Mouse (Mus musculus) kidney, adult 2 months (tissue): ENCODE data around the gene Cpt2. TPM values are rescaled to one million over a fixed set of nuclear protein-coding genes. Genes with fewer than 3 reads are reported as not detected.

Source experiments
- DNase-seq: peaks from one replicate; pipeline ENCODE4 v3.0.0; 2021
- H3K27ac ChIP-seq: fragments of 200-500 bp; 2 replicates; pipeline ENCODE4 v1.5.1; 2012; ENCODE audit warnings: low read depth, low read length, control low read depth, inconsistent platforms; ENCODE audit not compliant: insufficient read depth
- H3K27me3 ChIP-seq: fragments of 200-500 bp; replicated peaks from 2 replicates; pipeline ENCODE4 v1.6.1; 2012; ENCODE audit warnings: mild to moderate bottlenecking, moderate library complexity, low read length, inconsistent platforms; ENCODE audit not compliant: control insufficient read depth, insufficient read depth
- H3K36me3 ChIP-seq: fragments of 200-500 bp; 2 replicates; pipeline ENCODE4 v1.6.1; 2012; ENCODE audit warnings: mild to moderate bottlenecking, moderate library complexity, low read length, inconsistent platforms; ENCODE audit not compliant: control insufficient read depth, insufficient read depth
- H3K4me1 ChIP-seq: fragments of 200-500 bp; 2 replicates; pipeline ENCODE4 v1.6.1; 2011; ENCODE audit warnings: low read length; ENCODE audit not compliant: control insufficient read depth, insufficient read depth
- H3K4me3 ChIP-seq: fragments of 200-500 bp; 2 replicates; pipeline ENCODE4 v1.5.1; 2011; ENCODE audit warnings: mild to moderate bottlenecking, low read depth, low read length, control low read depth; ENCODE audit not compliant: insufficient read depth
- CTCF ChIP-seq: fragments of 200-500 bp; conservative IDR thresholded peaks from 2 replicates; pipeline ENCODE4 v1.5.1; 2011; ENCODE audit warnings: low read depth, mild to moderate bottlenecking, control low read depth, low read length, moderate library complexity, mixed read lengths; ENCODE audit not compliant: insufficient read depth, insufficient read length
- POLR2A ChIP-seq: fragments of 200-500 bp; IDR thresholded peaks from one replicate; pipeline ENCODE4 v1.6.1; 2011; ENCODE audit warnings: low read depth, low read length, control low read depth
- WGBS: fragments of 180-500 bp; shearing (Covaris S2); methylation state at CpG from one replicate; pipeline ENCODE4 v1.1.7; 2018; 5-methylcytosine and 5-hydroxymethylcytosine counted together
- polyA plus RNA-seq: library from polyadenylated mRNA; depleted of rRNA; stranded (reverse); fragments of >200 nt; gene quantifications from 2 replicates; pipeline ENCODE4 v1.2.3, GENCODE M21; 2012

The Cpt2 gene
- polyA plus RNA-seq, 1 experiment = 169 TPM

DNA sequence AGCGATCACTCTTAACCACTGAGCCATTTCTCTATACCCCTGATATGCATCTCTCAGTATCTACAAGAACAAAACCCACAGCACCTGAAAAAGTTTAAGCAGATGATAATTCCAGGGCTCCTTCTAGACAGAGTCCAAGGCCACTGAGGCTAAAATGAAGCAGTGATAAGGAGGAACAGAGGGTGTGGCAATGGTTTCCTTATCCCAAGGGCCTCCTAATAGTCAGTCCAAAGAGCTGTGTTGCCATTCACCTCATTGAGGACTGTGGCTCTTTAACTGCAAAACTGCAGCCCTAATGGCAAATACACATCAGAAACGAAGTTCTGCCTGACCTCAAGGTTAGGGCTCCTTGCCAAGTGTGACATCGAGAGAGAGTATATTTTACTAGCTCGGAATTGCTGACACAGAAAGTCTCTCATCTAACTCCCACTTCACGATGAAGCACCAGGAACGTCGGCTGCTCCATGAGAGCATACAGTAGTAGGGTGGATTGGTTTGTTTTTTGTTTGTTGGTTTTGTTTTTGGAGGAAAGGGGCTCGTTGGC lies 2.2 kb downstream of the Cpt2 start:
- H3K27me3 ChIP-seq = no peaks in the 10 kb centered on the region
- 30% methylated on average over 8 of the region's 8 CpGs for WGBS
- H3K36me3 ChIP-seq = no peaks in the 10 kb centered on the region
- H3K4me1 ChIP-seq = peaks cover 14% of the 10 kb centered on the region; the same call in 1 of the 2 replicates
- peak overlapping the region; percentile 96 for H3K27ac ChIP-seq
- peak; percentile 78 for DNase-seq
- no peak for TF ChIP-seq CTCF
- TF ChIP-seq POLR2A = no peak
- H3K4me3 ChIP-seq = no peak overlapping the region

DNA sequence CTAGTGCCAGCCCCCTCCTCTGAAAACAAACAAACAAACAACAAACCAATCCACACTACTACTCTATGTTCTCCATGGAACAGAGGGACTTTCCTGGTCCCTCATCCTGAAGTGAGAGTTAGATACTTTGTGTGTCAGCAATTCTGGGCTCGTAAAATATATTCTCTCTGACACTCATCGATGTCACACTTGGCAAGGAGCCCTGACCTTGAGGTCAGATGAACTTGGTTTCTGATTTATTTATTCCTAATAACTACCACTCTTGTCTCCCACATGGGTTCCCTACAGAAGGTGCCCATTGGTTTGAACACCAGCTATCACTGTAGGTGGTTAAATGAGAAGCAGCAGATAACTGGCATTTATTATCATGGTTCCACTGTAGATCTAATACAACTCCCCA lies 3.1 kb downstream of the Cpt2 start:
- no peak overlapping the region for H3K27ac ChIP-seq
- DNase-seq = peak; percentile 18
- no peak overlapping the region for H3K4me3 ChIP-seq
- TF ChIP-seq CTCF (no peak), POLR2A (no peak)
- no peaks in the 10 kb centered on the region for H3K27me3 ChIP-seq
- no peaks in the 10 kb centered on the region for H3K36me3 ChIP-seq
- 40% methylated on average over 2 of the region's 2 CpGs for WGBS
- H3K4me1 ChIP-seq = peaks cover 14% of the 10 kb centered on the region; the same call in 1 of the 2 replicates

DNA sequence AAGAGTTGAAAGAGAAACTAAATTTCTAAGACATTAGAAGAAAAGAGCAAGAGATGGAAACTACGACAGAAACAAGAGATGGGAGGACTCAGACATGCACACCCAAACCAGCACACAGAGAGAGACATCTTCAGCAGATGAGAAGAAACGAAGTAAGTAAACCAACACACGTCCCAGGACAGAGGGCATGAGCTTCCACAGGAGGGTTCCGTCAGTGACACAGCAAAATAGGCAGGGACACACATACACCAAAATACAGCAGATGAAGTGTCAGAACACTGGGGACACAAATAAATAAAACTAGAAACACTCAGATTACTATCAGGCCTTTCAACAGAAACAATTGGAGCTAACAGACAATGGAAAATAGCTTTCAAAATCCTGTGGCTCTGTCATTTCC lies 13.4 kb downstream of the Cpt2 start:
- 87% methylated on average over 4 of the region's 4 CpGs for WGBS
- no peaks in the 10 kb centered on the region for H3K27me3 ChIP-seq
- H3K27ac ChIP-seq = no peak overlapping the region
- no peak for TF ChIP-seq CTCF
- TF ChIP-seq POLR2A = no peak
- H3K4me1 ChIP-seq = no peaks in the 10 kb centered on the region
- H3K4me3 ChIP-seq = no peak overlapping the region
- no peak for DNase-seq
- peaks cover 9% of the 10 kb centered on the region for H3K36me3 ChIP-seq

DNA sequence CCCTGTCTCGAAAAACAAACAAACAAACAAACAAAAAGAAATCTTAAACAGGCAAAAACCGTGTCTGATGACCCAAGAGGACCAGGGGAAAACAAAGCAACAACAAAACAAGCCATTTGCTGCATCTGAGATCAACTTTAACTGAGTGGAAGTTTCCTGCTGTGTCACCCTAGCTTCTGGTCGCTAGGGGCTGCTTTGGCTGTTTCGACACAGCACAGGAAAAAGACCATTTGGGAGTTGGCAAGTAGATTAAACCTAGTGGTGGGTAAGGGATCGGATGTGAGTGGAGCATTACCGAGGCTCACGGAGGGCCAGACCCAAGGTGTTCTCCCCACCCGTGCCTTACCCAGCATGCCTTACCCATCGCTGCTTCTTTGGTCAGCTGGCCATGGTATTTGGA lies 16.8 kb downstream of the Cpt2 start:
- TF ChIP-seq CTCF (no peak), POLR2A (no peak)
- H3K4me3 ChIP-seq = no peak overlapping the region
- H3K27me3 ChIP-seq = no peaks in the 10 kb centered on the region
- 90% methylated on average over 9 of the region's 9 CpGs for WGBS
- H3K4me1 ChIP-seq = no peaks in the 10 kb centered on the region
- no peak for DNase-seq
- no peak overlapping the region for H3K27ac ChIP-seq
- peaks cover 3% of the 10 kb centered on the region; the same call in 1 of the 2 replicates for H3K36me3 ChIP-seq

DNA sequence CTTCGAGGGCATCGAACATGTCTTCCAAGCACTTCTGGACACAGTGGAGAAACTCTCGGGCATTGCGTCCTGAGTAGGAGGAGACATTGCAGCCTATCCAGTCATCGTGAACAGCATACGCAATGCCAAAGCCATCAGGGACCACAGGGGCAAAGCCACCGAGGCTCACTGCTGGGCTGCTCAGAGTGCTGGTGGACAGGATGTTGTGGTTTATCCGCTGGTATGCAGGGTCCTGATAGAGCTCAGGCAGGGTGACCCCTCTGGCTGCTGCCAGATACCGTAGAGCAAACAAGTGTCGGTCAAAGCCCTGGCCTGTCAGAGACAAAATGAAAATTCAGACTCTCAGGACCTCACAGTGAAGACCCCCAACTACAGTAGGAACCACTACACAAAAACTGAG lies 19.2 kb downstream of the Cpt2 start:
- Histone ChIP-seq H3K4me3 (no peak overlapping the region), H3K27ac (no peak overlapping the region), H3K36me3 (peaks cover 3% of the 10 kb centered on the region; the same call in 1 of the 2 replicates), H3K27me3 (no peaks in the 10 kb centered on the region), H3K4me1 (0 out of 2 replicates have a peak, but pooled peaks cover 4% of the 10 kb centered on the region)
- no peak for TF ChIP-seq POLR2A
- no peak for TF ChIP-seq CTCF
- DNase-seq = no peak
- WGBS = 86% methylated on average over 10 of the region's 10 CpGs

DNA sequence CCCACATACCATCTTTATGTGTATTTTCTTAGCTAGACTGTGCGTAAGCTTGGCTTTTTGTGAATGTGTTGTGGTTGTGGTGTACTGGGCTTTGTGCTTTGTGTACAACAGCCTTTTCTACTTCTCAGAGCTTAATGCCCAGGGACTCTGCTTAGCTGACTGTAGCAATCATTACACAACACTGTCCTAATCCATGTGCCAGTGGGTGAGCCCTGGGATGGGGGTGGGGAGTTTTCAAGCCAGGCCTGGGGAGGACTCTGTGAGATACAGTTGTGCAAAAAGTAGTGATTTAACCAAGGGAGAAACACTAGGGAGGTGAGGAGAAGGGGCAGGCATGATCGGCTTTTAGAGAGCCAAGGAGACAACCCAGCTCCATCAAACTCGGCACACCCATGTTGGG lies 23.2 kb downstream of the Cpt2 start:
- DNase-seq = no peak
- 88% methylated on average over 3 of the region's 3 CpGs for WGBS
- Histone ChIP-seq H3K36me3 (no peaks in the 10 kb centered on the region), H3K4me1 (0 out of 2 replicates have a peak, but pooled peaks cover 4% of the 10 kb centered on the region), H3K27me3 (no peaks in the 10 kb centered on the region), H3K27ac (no peak overlapping the region), H3K4me3 (no peak overlapping the region)
- no peak for TF ChIP-seq CTCF
- TF ChIP-seq POLR2A = no peak

DNA sequence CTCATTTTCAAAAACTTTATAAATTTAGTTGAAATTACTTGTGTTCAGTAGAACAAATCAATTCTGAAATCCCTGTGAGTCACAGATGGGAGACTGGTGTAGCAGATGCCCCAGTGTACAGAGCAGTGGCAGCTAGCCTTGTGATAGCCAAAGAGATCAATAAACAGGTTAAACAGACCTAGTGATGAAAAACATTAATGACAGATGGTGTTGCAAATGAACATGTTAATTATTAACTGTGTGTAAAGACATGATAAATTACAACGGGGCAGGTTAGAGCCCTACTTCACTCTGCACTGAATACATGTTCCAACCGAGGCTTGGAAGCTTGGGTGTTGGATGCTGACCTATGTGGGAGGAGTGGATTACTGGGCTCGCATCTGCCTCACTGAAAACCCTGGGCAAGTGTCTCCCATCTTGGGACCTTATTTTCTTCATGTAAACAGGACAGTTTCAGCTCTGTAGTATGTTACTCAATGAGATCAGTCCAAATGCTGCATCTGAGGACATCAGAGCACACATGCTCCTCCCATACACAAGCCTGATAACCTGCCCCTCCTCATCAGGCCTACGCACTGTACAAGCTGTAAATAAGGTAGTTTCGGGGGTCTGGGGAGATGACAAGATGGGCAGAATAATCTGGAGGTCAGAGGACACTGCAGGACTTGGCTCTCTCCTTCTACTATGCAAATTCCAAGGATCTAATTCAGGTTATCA lies 24.0 kb downstream of the Cpt2 start:
- no peaks in the 10 kb centered on the region for H3K27me3 ChIP-seq
- no peak overlapping the region for H3K4me3 ChIP-seq
- WGBS = 60% methylated on average over 5 of the region's 5 CpGs
- no peak for DNase-seq
- no peak overlapping the region for H3K27ac ChIP-seq
- H3K36me3 ChIP-seq = no peaks in the 10 kb centered on the region
- no peak for TF ChIP-seq POLR2A
- no peak for TF ChIP-seq CTCF
- H3K4me1 ChIP-seq = 0 out of 2 replicates have a peak, but pooled peaks cover 4% of the 10 kb centered on the region
